Mouse (Mus musculus) heart, embryonic 15.5 days (tissue): ENCODE results near the gene Zfp638. TPM values are rescaled to one million over a fixed set of nuclear protein-coding genes. Genes with fewer than 3 reads are reported as not detected.
A peak's percentile ranks its signal among the peaks of the same experiment; 100 is the strongest.

ENCODE experiments used
- ATAC-seq: fragments of 200-750 bp; cut with Nextera tagmentation; replicated peaks from 2 replicates; pipeline ENCODE4 v1.8.0; 2017; ENCODE audit warnings: low read depth, moderate TSS enrichment; ENCODE audit not compliant: insufficient number of reproducible peaks, insufficient read depth, low FRiP score
- H3K27ac ChIP-seq: fragments of 300-500 bp; sonication (generic); 2 replicates; pipeline ENCODE4 v1.5.1; 2015; ENCODE audit warnings: mild to moderate bottlenecking, inconsistent platforms
- H3K27me3 ChIP-seq: fragments of 300-500 bp; sonication (generic); 2 replicates; pipeline ENCODE4 v1.6.1; 2015; ENCODE audit warnings: inconsistent platforms
- H3K36me3 ChIP-seq: fragments of 300-500 bp; sonication (generic); 2 replicates; pipeline ENCODE4 v1.6.1; 2015; ENCODE audit warnings: mild to moderate bottlenecking, inconsistent platforms
- H3K4me1 ChIP-seq: fragments of 300-500 bp; sonication (generic); replicated peaks from 2 replicates; pipeline ENCODE4 v1.6.1; 2015; ENCODE audit warnings: inconsistent platforms
- H3K4me2 ChIP-seq: fragments of 300-500 bp; sonication (generic); 2 replicates; pipeline ENCODE4 v1.6.1; 2015; ENCODE audit warnings: inconsistent platforms, mild to moderate bottlenecking, moderate library complexity
- H3K4me3 ChIP-seq: fragments of 300-500 bp; sonication (generic); 2 replicates; pipeline ENCODE4 v1.5.1; 2015; ENCODE audit warnings: mild to moderate bottlenecking, inconsistent platforms
- H3K9ac ChIP-seq: fragments of 300-500 bp; sonication (generic); 2 replicates; pipeline ENCODE4 v1.6.1; 2015; ENCODE audit warnings: mild to moderate bottlenecking, inconsistent platforms
- H3K9me3 ChIP-seq: fragments of 300-500 bp; sonication (generic); replicated peaks from 2 replicates; pipeline ENCODE4 v1.6.1; 2016; ENCODE audit warnings: inconsistent platforms
- WGBS: fragments of 180-500 bp; shearing (Covaris S2); methylation state at CpG from one replicate; pipeline ENCODE4 v1.1.7; 2015; ENCODE audit warnings: mixed read lengths; 5-methylcytosine and 5-hydroxymethylcytosine counted together
- polyA plus RNA-seq: library from polyadenylated mRNA; unstranded; fragments of >200 nt; fragmentation: Nextera tagmentation; extraction: Ambion mirVana; gene quantifications from 2 replicates; pipeline ENCODE4 v1.2.1, GENCODE M21; 2015

Zfp638 gene
- polyA plus RNA-seq, 1 experiment from 2014 or later: 40.6 TPM

DNA sequence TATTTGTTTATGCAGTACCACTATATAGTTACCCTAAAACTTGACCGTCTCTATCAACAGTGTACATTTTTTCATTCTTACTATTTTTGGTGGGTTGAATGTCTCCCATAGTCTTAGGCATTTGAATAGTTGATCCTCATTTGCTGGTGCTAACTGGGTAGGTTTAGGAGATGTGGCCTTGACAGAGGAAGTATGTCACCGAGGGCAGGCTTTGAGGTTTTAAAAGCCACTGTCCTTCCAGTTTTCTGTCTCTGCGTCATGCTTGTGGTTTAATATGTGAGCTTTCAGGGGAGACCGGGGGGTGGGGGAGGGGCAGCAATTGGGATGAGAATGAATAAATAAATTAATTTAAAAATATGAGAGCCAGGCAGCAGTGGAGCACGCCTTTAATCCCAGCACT, 24.3 kb downstream of the Zfp638 start:
- H3K4me2 ChIP-seq: no peak overlapping the region
- no peaks in the 10 kb centered on the region for H3K27me3 ChIP-seq
- no peak for ATAC-seq
- no peak overlapping the region for H3K27ac ChIP-seq
- H3K9ac ChIP-seq: no peak overlapping the region
- 78% methylated on average over 5 of the region's 5 CpGs for WGBS
- H3K9me3 ChIP-seq: no peaks in the 10 kb centered on the region
- no peaks in the 10 kb centered on the region for H3K36me3 ChIP-seq
- no peaks in the 10 kb centered on the region for H3K4me1 ChIP-seq
- no peak overlapping the region for H3K4me3 ChIP-seq

DNA sequence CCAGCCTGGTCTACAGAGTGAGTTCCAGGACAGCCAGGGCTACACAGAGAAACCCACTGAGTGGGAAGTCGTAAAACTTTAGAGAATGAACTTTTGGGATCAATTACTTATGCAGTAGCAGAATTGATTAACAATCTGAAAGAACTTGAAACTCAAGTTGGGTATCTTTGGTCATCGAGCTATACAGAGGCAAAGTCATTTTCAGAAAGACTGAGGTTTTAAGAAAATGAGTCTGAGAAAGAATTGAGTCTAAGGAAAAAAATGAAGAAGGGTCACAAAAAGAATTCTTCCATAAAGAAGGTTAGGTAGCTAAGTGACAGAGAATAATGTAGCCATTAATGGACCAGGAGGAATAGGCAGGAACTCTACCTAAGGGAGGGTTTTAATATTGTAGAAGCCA, 24.8 kb downstream of the Zfp638 start:
- H3K36me3 ChIP-seq: no peaks in the 10 kb centered on the region
- H3K9me3 ChIP-seq: no peaks in the 10 kb centered on the region
- no peak overlapping the region for H3K4me2 ChIP-seq
- H3K4me3 ChIP-seq: no peak overlapping the region
- no peaks in the 10 kb centered on the region for H3K27me3 ChIP-seq
- WGBS: 84% methylated on average over 2 of the region's 2 CpGs
- H3K27ac ChIP-seq: no peak overlapping the region
- H3K4me1 ChIP-seq: no peaks in the 10 kb centered on the region
- H3K9ac ChIP-seq: no peak overlapping the region
- ATAC-seq: no peak

DNA sequence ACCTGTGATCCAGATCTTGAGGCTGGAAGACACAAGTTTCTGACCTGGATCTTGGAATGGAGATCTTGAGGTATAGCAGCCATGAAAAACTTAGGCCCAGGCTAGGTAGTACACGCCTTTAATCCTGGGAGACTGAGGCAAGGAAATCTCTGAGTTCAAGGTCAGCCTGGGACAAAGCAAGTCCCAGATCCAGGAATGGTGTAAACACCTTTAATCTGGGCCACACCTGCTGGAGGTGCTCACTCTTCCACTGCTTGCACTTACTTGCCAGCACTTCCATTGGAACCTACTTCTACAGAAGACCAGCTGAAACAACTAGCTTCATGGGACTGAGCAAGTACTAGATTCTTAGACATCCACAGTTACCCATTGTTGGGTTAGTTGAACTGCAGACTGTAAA, 26.2 kb downstream of the Zfp638 start:
- Histone ChIP-seq H3K4me2 (no peak overlapping the region), H3K36me3 (no peaks in the 10 kb centered on the region), H3K9me3 (no peaks in the 10 kb centered on the region), H3K4me1 (no peaks in the 10 kb centered on the region), H3K4me3 (no peak overlapping the region), H3K9ac (no peak overlapping the region), H3K27me3 (no peaks in the 10 kb centered on the region), H3K27ac (no peak overlapping the region)
- ATAC-seq: no peak
- WGBS: 92% methylated on average over 1 of the region's 1 CpGs

DNA sequence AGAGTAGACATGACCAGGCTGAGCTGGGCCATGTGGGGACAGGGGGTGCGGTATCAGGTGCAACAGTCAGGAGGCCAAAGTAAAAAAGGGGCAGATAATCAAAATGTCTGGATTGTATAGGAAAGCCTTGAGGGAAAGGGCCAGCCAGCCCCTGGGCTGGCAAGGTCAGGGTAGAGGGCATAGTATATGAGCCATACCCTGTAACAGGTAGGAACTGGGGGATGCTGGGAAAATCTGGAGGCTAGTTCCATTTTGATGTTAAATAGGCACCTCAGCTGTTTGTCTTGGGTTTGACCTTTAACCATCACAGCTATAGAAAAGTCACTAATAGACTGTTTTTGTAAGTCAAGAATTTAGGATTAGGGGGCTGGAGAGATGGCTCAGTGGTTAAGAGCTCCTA, 26.7 kb downstream of the Zfp638 start:
- H3K4me2 ChIP-seq: no peak overlapping the region
- no peak overlapping the region for H3K4me3 ChIP-seq
- H3K9ac ChIP-seq: no peak overlapping the region
- H3K9me3 ChIP-seq: no peaks in the 10 kb centered on the region
- no peak for ATAC-seq
- H3K36me3 ChIP-seq: no peaks in the 10 kb centered on the region
- no peak overlapping the region for H3K27ac ChIP-seq
- no peaks in the 10 kb centered on the region for H3K27me3 ChIP-seq
- H3K4me1 ChIP-seq: no peaks in the 10 kb centered on the region
- 95% methylated on average over 1 of the region's 1 CpGs for WGBS

DNA sequence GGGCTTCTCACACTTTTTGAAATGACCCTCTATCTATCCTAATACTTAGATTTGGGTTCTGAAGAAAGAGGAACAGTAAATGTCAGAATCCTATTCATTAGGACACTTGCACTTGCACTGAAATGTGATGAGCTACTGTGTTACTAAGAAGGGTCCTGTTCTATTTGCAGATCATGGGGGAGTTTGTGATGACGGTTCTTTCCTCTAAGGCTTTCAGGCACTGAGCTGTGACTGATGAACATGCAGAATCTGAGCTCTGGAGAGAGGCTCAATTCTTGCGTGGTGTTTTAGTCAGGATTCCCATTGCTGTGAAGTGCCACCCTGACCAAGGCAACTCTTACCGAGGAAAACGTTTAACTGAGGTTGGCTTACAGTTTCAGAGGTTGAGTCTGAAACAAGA, 32.2 kb downstream of the Zfp638 start:
- H3K27ac ChIP-seq: no peak overlapping the region
- 62% methylated on average over 4 of the region's 4 CpGs for WGBS
- no peak overlapping the region for H3K9ac ChIP-seq
- no peak overlapping the region for H3K4me2 ChIP-seq
- no peak overlapping the region for H3K4me3 ChIP-seq
- H3K36me3 ChIP-seq: no peaks in the 10 kb centered on the region
- H3K9me3 ChIP-seq: no peaks in the 10 kb centered on the region
- H3K27me3 ChIP-seq: no peaks in the 10 kb centered on the region
- H3K4me1 ChIP-seq: no peaks in the 10 kb centered on the region
- no peak for ATAC-seq

DNA sequence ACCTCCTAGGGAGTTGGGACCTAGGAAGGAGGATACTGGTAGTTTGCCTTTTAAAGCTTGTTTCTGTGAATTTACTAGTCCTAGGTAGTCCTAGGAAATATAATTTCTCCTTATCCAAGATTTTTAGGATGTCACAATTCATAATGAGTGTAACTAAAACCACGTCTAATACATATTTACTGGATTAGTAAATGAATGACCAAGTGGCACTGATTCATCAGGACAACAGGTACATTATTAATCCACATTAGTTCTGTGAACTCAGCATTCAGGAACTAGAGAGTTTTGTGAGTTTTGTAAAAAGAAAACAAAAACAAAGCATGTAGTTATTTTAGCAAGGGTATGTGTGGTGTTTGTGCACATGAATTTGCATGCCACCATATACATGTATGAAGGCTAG, 38.4 kb downstream of the Zfp638 start:
- H3K4me1 ChIP-seq: no peaks in the 10 kb centered on the region
- H3K9ac ChIP-seq: no peak overlapping the region
- no peak overlapping the region for H3K4me3 ChIP-seq
- H3K9me3 ChIP-seq: no peaks in the 10 kb centered on the region
- no peaks in the 10 kb centered on the region for H3K36me3 ChIP-seq
- no peaks in the 10 kb centered on the region for H3K27me3 ChIP-seq
- 69% methylated on average over 1 of the region's 1 CpGs for WGBS
- no peak overlapping the region for H3K27ac ChIP-seq
- no peak for ATAC-seq
- no peak overlapping the region for H3K4me2 ChIP-seq

DNA sequence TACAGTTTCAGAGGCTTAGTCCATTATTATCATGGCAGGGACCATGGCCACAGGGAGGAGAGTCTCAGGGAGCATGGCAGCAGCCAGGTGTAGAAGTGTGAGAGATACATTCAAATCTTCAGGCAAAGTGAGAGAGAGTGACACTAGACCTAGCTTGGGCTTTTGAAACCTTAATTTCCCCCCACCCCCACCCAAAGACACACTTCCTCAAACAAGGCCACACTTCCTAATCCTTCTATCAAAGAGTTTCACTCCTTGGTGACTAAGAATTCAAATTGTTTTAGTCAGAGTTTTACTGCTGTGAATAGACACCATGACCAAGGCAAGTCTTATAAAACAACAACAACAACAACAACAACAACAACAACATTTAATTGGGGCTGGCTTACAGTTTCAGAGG, 39.8 kb downstream of the Zfp638 start:
- ATAC-seq: no peak
- no peaks in the 10 kb centered on the region for H3K27me3 ChIP-seq
- H3K27ac ChIP-seq: no peak overlapping the region
- no peaks in the 10 kb centered on the region for H3K36me3 ChIP-seq
- H3K9ac ChIP-seq: no peak overlapping the region
- H3K4me2 ChIP-seq: no peak overlapping the region
- no peak overlapping the region for H3K4me3 ChIP-seq
- H3K4me1 ChIP-seq: no peaks in the 10 kb centered on the region
- H3K9me3 ChIP-seq: no peaks in the 10 kb centered on the region

DNA sequence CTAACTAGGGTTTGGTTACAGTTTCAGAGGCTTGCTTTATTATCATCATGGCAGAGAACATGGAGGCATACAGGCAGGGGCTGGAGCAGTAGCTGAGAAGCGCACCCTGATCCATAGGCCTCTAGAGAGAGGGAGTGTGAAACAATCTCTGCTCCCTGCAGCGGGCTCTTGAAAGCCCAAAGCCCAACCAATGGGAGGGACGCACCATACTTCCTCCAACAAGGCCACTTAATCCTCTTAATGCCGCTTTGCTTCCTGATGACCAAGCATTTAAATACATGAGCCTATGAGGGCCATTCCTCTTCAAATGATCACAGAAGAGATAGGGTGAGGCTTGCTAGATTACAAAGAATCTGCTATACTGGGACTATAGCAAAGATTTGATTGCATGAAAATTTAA, 41.5 kb downstream of the Zfp638 start:
- H3K9me3 ChIP-seq: no peaks in the 10 kb centered on the region
- no peak for ATAC-seq
- WGBS: 27% methylated on average over 4 of the region's 4 CpGs

DNA sequence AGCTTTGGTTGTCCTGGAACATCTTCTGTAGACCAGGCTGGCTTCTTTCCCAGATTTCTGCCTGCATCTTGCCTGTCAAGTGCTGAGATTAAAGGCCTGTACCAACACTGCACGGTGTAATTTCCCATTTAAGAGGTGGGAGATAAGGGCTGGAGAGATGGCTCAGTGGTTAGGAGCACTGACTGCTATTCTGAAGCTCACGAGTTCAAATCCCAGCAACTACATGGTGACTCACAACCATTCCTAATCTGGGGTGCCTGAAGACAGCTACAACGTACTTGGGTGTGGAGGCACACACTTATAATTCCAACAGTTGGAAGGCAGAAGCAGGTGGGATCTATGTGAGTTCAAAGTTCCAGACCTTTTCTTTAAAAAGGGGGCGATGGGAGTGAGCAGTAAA, 46.8 kb downstream of the Zfp638 start:
- H3K4me1 ChIP-seq: peaks cover 4% of the 10 kb centered on the region; the same call in 1 of the 2 replicates
- 26% methylated on average over 4 of the region's 4 CpGs for WGBS
- H3K36me3 ChIP-seq: no peaks in the 10 kb centered on the region
- no peak for ATAC-seq
- peak overlapping the region; percentile 62; the same call in 1 of the 2 replicates for H3K4me2 ChIP-seq
- H3K9me3 ChIP-seq: no peaks in the 10 kb centered on the region
- no peak overlapping the region for H3K27ac ChIP-seq
- no peak overlapping the region for H3K9ac ChIP-seq
- H3K4me3 ChIP-seq: peak overlapping the region; percentile 88; the same call in 1 of the 2 replicates
- no peaks in the 10 kb centered on the region for H3K27me3 ChIP-seq

More for the DNA sequence above, 41.5 kb downstream of the Zfp638 start:
- Histone ChIP-seq H3K4me3 (no peak overlapping the region), H3K36me3 (no peaks in the 10 kb centered on the region), H3K4me1 (no peaks in the 10 kb centered on the region), H3K27me3 (no peaks in the 10 kb centered on the region), H3K9ac (no peak overlapping the region), H3K4me2 (no peak overlapping the region), H3K27ac (no peak overlapping the region)

DNA sequence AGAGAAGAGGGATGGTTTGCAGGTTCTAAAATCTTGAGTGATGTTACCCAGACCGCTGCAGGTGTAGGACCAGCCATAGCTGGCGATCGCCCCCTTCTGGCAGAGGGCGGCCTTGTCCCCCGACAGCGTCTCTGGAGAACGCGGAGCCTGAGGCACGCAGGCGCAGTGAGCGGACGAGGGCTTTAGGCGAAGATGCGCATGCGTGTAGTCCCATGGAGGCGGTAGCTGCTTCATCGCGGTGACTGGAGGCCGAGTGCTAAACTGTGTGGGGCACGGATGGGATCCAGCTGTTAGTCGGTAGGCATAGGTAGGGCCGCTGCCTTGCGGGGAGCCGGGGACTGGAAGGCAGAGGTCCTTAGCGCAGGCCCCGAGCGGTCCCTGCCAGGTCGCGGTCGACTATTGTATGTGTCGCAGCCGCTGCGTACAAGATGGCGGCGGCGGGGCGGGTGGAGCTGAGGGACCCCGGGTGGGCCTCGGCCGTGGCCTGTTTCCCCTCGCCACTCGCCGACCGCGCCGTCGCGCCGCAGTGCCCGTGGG, 47.3 kb downstream of the Zfp638 start:
- no peaks in the 10 kb centered on the region for H3K36me3 ChIP-seq
- WGBS: under 1% methylated on average over 50 of the region's 50 CpGs

DNA sequence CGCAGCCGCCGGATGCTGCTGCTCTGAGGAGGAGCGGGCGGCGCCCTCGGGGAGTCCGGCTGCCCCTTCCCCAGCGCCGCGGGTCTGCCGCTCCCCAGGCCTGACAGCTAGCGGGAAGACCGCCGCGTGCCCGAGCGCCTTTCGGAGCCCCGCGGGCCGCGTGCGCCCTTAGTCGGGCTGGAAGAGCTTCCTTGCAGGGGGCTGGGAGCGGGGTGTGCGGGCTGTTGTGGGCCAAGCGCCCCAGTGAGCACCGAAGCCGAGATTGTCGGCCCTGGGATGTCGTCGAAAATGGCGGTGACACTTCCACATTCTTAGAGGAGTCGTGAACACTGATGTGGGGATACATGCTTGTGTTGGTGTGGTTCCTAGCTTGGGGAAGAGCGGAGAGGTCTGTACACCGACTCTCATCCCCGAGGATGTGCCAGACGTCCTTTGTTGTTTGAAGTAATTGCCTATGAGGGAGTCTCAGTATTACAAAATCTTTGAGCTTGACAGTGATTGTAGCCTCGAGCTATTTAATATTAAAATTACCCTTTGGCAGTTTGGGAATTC, 47.9 kb downstream of the Zfp638 start:
- Histone ChIP-seq H3K27ac (peak overlapping the region; percentile 90), H3K27me3 (no peaks in the 10 kb centered on the region), H3K4me3 (peak overlapping the region; percentile 88), H3K4me2 (peak overlapping the region; percentile 62), H3K9ac (peak overlapping the region; percentile 96), H3K9me3 (no peaks in the 10 kb centered on the region), H3K4me1 (peaks cover 4% of the 10 kb centered on the region; the same call in 1 of the 2 replicates), H3K36me3 (no peaks in the 10 kb centered on the region)
- 0% methylated on average over 37 of the region's 40 CpGs for WGBS
- peak; percentile 74 for ATAC-seq

More for the DNA sequence above, 47.3 kb downstream of the Zfp638 start:
- Histone ChIP-seq H3K4me1 (peaks cover 4% of the 10 kb centered on the region; the same call in 1 of the 2 replicates), H3K4me3 (peak overlapping the region; percentile 88), H3K27ac (peak overlapping the region; percentile 90), H3K4me2 (peak overlapping the region; percentile 62), H3K9ac (peak overlapping the region; percentile 96), H3K9me3 (no peaks in the 10 kb centered on the region), H3K27me3 (no peaks in the 10 kb centered on the region)
- ATAC-seq: peak; percentile 95

DNA sequence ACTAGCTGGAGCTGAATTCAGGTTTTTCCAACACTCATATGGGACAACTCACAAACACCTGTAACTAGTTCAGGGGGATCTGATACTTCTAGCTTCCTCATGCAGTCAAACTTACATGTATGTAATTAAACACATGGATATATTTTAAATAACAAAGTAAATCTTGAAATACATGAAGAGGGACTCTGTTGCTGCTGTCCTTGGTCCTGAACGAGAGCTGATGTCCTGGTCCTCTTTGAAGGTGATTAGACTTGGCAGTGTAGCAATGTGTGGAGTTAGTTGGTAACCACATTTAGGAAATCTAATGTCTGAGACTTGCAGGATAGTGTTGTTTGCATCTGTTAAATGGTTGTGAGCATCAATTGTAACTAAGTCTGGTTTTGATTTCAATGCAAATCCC, 60.5 kb downstream of the Zfp638 start:
- Histone ChIP-seq H3K27me3 (no peaks in the 10 kb centered on the region), H3K27ac (no peak overlapping the region), H3K9ac (no peak overlapping the region), H3K4me3 (no peak overlapping the region), H3K4me1 (no peaks in the 10 kb centered on the region; the same call in 1 of the 2 replicates), H3K36me3 (peaks cover 16% of the 10 kb centered on the region), H3K9me3 (no peaks in the 10 kb centered on the region), H3K4me2 (no peak overlapping the region)
- ATAC-seq: no peak
- 57% methylated on average over 1 of the region's 1 CpGs for WGBS
